Mouse (Mus musculus) C2C12 (cell line): ENCODE results near the gene Itga8.

Experiments
- CTCF ChIP-seq: IDR thresholded peaks from one replicate; pipeline ENCODE4 v1.5.1; 2011; ENCODE audit not compliant: control insufficient read depth, insufficient read depth, insufficient read length
- FOSL1 ChIP-seq: IDR thresholded peaks from one replicate; pipeline ENCODE4 v1.8.0; 2011; ENCODE audit warnings: mild to moderate bottlenecking, low read length; ENCODE audit not compliant: poor library complexity, insufficient read depth, severe bottlenecking
- MAX ChIP-seq: IDR thresholded peaks from one replicate; pipeline ENCODE4 v1.6.1; 2011; ENCODE audit warnings: mild to moderate bottlenecking, control low read depth
- MYOD1 ChIP-seq: IDR thresholded peaks from one replicate; pipeline ENCODE4 v1.6.1; 2011; ENCODE audit warnings: low read depth; ENCODE audit not compliant: control insufficient read depth, insufficient read length
- MYOG ChIP-seq: IDR thresholded peaks from one replicate; pipeline ENCODE4 v1.6.1; 2011; ENCODE audit not compliant: control insufficient read depth, insufficient read length; ENCODE audit errors: extremely low read depth
- USF1 ChIP-seq: IDR thresholded peaks from one replicate; pipeline ENCODE4 v1.6.1; 2011; ENCODE audit warnings: low read depth, mild to moderate bottlenecking, control low read depth, moderate library complexity

DNA sequence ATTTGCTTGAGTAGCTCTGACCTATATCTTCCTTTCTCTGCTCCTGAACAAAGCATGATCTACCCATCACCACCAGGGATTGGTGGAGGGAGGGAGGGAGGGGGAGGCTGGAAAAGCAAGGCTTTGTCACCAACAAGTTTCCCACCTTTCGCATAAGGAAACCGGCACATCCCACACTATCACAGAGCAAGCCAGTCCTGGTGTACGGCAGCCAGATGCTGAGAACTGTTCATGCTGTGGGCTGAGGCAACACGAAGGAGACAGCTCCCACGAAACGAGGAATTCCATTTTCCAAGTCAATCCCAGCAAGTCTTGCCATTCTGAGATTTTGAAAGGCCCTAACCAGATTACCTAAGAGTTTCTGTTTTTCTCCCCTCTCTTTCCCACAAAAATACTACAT lies 6.6 kb downstream of the Itga8 start:
- TF ChIP-seq CTCF, result no peak
- no peak for TF ChIP-seq MYOD1
- TF ChIP-seq USF1, result no peak
- TF ChIP-seq MYOG, result no peak
- no peak for TF ChIP-seq MAX
- TF ChIP-seq FOSL1, result no peak
